Mouse (Mus musculus) G1E (cell line): ENCODE measurements around the gene Vgll3.

ENCODE experiments used
- CTCF ChIP-seq: IDR thresholded peaks from 2 replicates; pipeline ENCODE4 v1.5.1; 2012; ENCODE audit warnings: low read depth, low read length, inconsistent platforms, mixed read lengths
- GATA1 ChIP-seq: IDR thresholded peaks from 2 replicates; pipeline ENCODE4 v1.6.1; 2012; ENCODE audit warnings: borderline replicate concordance, low read length, inconsistent platforms, mixed read lengths
- GATA2 ChIP-seq: IDR thresholded peaks from 2 replicates; pipeline ENCODE4 v1.6.1; 2012; ENCODE audit warnings: low read depth, low read length, inconsistent platforms, borderline replicate concordance
- POLR2AphosphoS5 ChIP-seq: IDR thresholded peaks from 2 replicates; pipeline ENCODE4 v1.6.1; 2012; ENCODE audit warnings: low read depth, low read length, inconsistent platforms; ENCODE audit not compliant: insufficient replicate concordance
- TAL1 ChIP-seq: conservative IDR thresholded peaks from 2 replicates; pipeline ENCODE4 v1.6.1; 2012; ENCODE audit warnings: low read depth, low read length, inconsistent platforms, mixed read lengths

GRCm38 (mm10) chr16:65834721-65835120, 19.7 kb downstream of the Vgll3 start:
- TF ChIP-seq CTCF: no peak
- no peak for TF ChIP-seq GATA1
- TF ChIP-seq POLR2AphosphoS5: no peak
- no peak for TF ChIP-seq TAL1
- TF ChIP-seq GATA2: no peak
